Mouse (Mus musculus) liver, adult 2 months (tissue): Measurements from ENCODE around the gene Dpp6. TPM values are rescaled to one million over a fixed set of nuclear protein-coding genes. Genes with fewer than 3 reads are reported as not detected.
"Not testable (repeated sequence)": the region's sequence is repeated elsewhere in the genome, so short reads cannot be mapped to it uniquely, and the experiment has no call there.

ENCODE experiments used
- DNase-seq: peaks from one replicate; pipeline ENCODE4 v3.0.0-alpha.2; 2011; ENCODE audit warnings: low read depth, low spot score; ENCODE audit errors: extremely low read depth
- H3K27ac ChIP-seq: fragments of 200-500 bp; replicated peaks from 2 replicates; pipeline ENCODE4 v1.5.1; 2012; ENCODE audit warnings: low read depth, mild to moderate bottlenecking, control low read depth, inconsistent platforms, low read length; ENCODE audit not compliant: insufficient read depth
- H3K27me3 ChIP-seq: fragments of 200-500 bp; 2 replicates; pipeline ENCODE4 v1.6.1; 2012; ENCODE audit warnings: mild to moderate bottlenecking, moderate library complexity, low read length, inconsistent platforms; ENCODE audit not compliant: control insufficient read depth, insufficient read depth
- H3K36me3 ChIP-seq: fragments of 200-500 bp; 2 replicates; pipeline ENCODE4 v1.6.1; 2012; ENCODE audit warnings: low read length, inconsistent platforms; ENCODE audit not compliant: control insufficient read depth, insufficient read depth
- H3K4me1 ChIP-seq: fragments of 200-500 bp; 2 replicates; pipeline ENCODE4 v1.6.1; 2011; ENCODE audit warnings: low read length; ENCODE audit not compliant: control insufficient read depth, insufficient read depth
- H3K4me3 ChIP-seq: fragments of 200-500 bp; 2 replicates; pipeline ENCODE4 v1.5.1; 2011; ENCODE audit warnings: low read depth, mild to moderate bottlenecking, control low read depth, low read length, moderate library complexity; ENCODE audit not compliant: insufficient read depth
- H3K79me2 ChIP-seq: fragments of 200-500 bp; 2 replicates; pipeline ENCODE4 v1.6.1; 2012; ENCODE audit warnings: inconsistent platforms, mild to moderate bottlenecking, low read length, moderate library complexity; ENCODE audit not compliant: control insufficient read depth, insufficient read depth
- H3K9ac ChIP-seq: fragments of 200-500 bp; 2 replicates; pipeline ENCODE4 v1.6.1; 2012; ENCODE audit warnings: low read depth, mild to moderate bottlenecking, control low read depth, inconsistent platforms, low read length
- CTCF ChIP-seq: fragments of 200-500 bp; IDR thresholded peaks from 2 replicates; pipeline ENCODE4 v1.5.1; 2011; ENCODE audit warnings: low read depth, low read length, control low read depth
- POLR2A ChIP-seq: fragments of 200-500 bp; IDR thresholded peaks from 2 replicates; pipeline ENCODE4 v1.6.1; 2011; ENCODE audit warnings: low read length, control low read depth; ENCODE audit not compliant: insufficient read depth; ENCODE audit errors: extremely low read depth
- WGBS: fragments of 180-500 bp; shearing (Covaris S2); methylation state at CpG from one replicate; pipeline ENCODE4 v1.1.7; 2018; 5-methylcytosine and 5-hydroxymethylcytosine counted together
- polyA plus RNA-seq: library from polyadenylated mRNA; depleted of rRNA; stranded (reverse); fragments of >200 nt; gene quantifications from 2 replicates; pipeline ENCODE4 v1.2.3, GENCODE M21; 2012
- total RNA-seq: library from RNA; depleted of rRNA; stranded (reverse); fragments of >200 nt; gene quantifications from 2 replicates; pipeline ENCODE4 v1.2.3, GENCODE M21; 2014

Dpp6 gene
- total and polyA plus RNA-seq, 2 experiments, result not detected

GRCm38 (mm10) chr5:27481706-27482105, 664.7 kb downstream of the Dpp6 start:
- H3K9ac ChIP-seq, result no peak overlapping the region
- WGBS, result 83% methylated on average over 2 of the region's 2 CpGs
- H3K27ac ChIP-seq, result no peak overlapping the region
- no peak overlapping the region for H3K4me3 ChIP-seq
- no peaks in the 10 kb centered on the region for H3K36me3 ChIP-seq
- TF ChIP-seq POLR2A (no peak), CTCF (no peak)
- H3K79me2 ChIP-seq, result no peaks in the 10 kb centered on the region
- no peak for DNase-seq
- no peaks in the 10 kb centered on the region for H3K4me1 ChIP-seq
- no peaks in the 10 kb centered on the region for H3K27me3 ChIP-seq

DNA sequence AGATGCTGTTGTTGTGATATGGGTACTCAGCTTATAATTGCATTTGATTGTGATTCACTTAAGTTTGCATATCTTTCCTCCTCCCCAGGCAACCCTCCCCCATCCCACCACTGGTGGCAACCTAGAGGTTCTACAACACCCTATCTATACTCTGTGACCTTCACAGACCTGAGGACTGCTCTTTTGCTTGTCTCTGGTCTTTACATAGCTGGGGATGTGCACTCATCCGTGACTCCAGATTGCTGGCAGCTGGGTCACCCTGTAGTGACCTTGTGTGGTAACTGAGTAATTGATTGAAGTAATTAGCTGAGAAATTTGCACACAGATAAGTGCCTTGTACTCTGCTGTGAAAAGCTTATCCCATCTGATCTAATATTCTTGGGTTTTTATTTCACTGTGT, 669.1 kb downstream of the Dpp6 start:
- WGBS, result 41% methylated on average over 1 of the region's 1 CpGs
- no peak overlapping the region for H3K9ac ChIP-seq
- DNase-seq, result no peak

GRCm38 (mm10) chr5:27490942-27491341, 673.9 kb downstream of the Dpp6 start:
- 89% methylated on average over 4 of the region's 4 CpGs for WGBS
- TF ChIP-seq POLR2A, result no peak
- TF ChIP-seq CTCF, result no peak
- no peak overlapping the region for H3K27ac ChIP-seq
- DNase-seq, result no peak
- H3K9ac ChIP-seq, result no peak overlapping the region
- no peaks in the 10 kb centered on the region for H3K4me1 ChIP-seq
- H3K79me2 ChIP-seq, result no peaks in the 10 kb centered on the region
- no peaks in the 10 kb centered on the region for H3K36me3 ChIP-seq
- no peaks in the 10 kb centered on the region for H3K27me3 ChIP-seq
- no peak overlapping the region for H3K4me3 ChIP-seq

More for the DNA sequence above, 669.1 kb downstream of the Dpp6 start:
- Histone ChIP-seq H3K27ac (no peak overlapping the region), H3K36me3 (no peaks in the 10 kb centered on the region), H3K4me1 (no peaks in the 10 kb centered on the region), H3K27me3 (no peaks in the 10 kb centered on the region), H3K79me2 (no peaks in the 10 kb centered on the region), H3K4me3 (no peak overlapping the region)
- TF ChIP-seq CTCF, result no peak
- TF ChIP-seq POLR2A, result no peak

DNA sequence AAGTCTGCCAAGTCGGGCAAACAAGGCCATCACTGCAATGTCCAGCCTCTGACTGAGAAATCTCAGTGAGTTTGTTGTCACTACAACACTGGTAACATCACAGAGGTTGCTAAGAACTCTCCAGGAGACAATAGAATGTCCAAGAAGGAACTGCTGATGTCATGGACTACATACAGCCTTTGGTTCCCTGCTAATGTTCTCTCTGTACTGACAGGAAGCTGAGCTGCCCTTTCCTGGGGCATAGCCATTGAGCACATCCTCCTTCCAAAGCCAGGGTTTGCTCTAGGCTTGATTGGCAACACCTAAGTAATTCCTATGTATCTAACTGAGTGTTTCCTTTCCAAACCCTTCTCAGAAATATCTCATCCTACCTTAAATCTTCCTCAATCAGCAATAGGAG, 684.3 kb downstream of the Dpp6 start, which contains the start of gene Speer4b:
Gene Speer4b, minus strand, starts transcription at position 101 of the 400 bp plus-strand sequence.
- not testable (repeated sequence) for H3K27ac ChIP-seq, H3K4me3 ChIP-seq, H3K9ac ChIP-seq, H3K27me3 ChIP-seq, DNase-seq, H3K36me3 ChIP-seq, H3K79me2 ChIP-seq, H3K4me1 ChIP-seq
- WGBS, result 42% methylated on average over 1 of the region's 1 CpGs

DNA sequence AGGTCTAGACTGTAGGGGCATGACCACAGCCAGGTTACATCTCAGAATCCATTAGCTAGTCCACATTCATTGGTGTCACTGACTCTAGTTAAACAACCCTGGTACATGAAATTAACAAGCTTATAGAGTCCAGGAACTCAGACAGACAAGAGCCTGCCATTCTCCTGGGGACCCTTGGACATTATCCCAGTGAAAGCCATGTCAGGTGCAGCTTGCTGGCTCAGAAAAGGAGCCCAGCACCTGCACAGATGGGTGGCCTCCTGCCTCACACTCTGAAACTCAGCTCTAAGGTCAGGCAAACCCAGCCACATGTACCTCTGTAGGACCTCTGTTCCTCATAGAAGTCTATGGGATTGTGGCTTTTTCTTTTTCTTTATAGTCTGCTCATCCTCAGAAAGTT, 701.7 kb downstream of the Dpp6 start:
- TF ChIP-seq POLR2A (no peak), CTCF (no peak)
- H3K4me3 ChIP-seq, result no peak overlapping the region
- no peak overlapping the region for H3K9ac ChIP-seq
- no peaks in the 10 kb centered on the region for H3K27me3 ChIP-seq
- no peaks in the 10 kb centered on the region for H3K36me3 ChIP-seq
- H3K4me1 ChIP-seq, result no peaks in the 10 kb centered on the region
- H3K79me2 ChIP-seq, result no peaks in the 10 kb centered on the region
- DNase-seq, result no peak
- no peak overlapping the region for H3K27ac ChIP-seq

- Histone ChIP-seq H3K4me1 (no peaks in the 10 kb centered on the region), H3K4me3 (no peak overlapping the region), H3K36me3 (no peaks in the 10 kb centered on the region), H3K9ac (no peak overlapping the region), H3K79me2 (no peaks in the 10 kb centered on the region), H3K27me3 (no peaks in the 10 kb centered on the region), H3K27ac (no peak overlapping the region)
- TF ChIP-seq CTCF (no peak), POLR2A (no peak)
- no peak for DNase-seq
- 64% methylated on average over 1 of the region's 1 CpGs for WGBS
Observed at GRCm38 (mm10) chr5:27526906-27527305, 709.9 kb downstream of the Dpp6 start.
